Mouse (Mus musculus) small intestine, adult 2 months (tissue): ENCODE results near the gene Trpv4. TPM values are rescaled to one million over a fixed set of nuclear protein-coding genes. Genes with fewer than 3 reads are reported as not detected.

ENCODE experiments used
- H3K27ac ChIP-seq: fragments of 200-500 bp; 2 replicates; pipeline ENCODE4 v1.5.1; 2012; ENCODE audit warnings: low read depth, low read length, control low read depth, inconsistent platforms; ENCODE audit not compliant: insufficient read depth
- H3K27me3 ChIP-seq: fragments of 200-500 bp; 2 replicates; pipeline ENCODE4 v1.6.1; 2012; ENCODE audit warnings: mild to moderate bottlenecking, moderate library complexity, low read length, inconsistent platforms; ENCODE audit not compliant: control insufficient read depth, insufficient read depth
- H3K36me3 ChIP-seq: fragments of 200-500 bp; 2 replicates; pipeline ENCODE4 v1.6.1; 2012; ENCODE audit warnings: mild to moderate bottlenecking, low read length, control low read depth, inconsistent platforms; ENCODE audit not compliant: control insufficient read depth, insufficient read depth
- H3K4me1 ChIP-seq: fragments of 200-500 bp; 2 replicates; pipeline ENCODE4 v1.6.1; 2012; ENCODE audit warnings: low read length, inconsistent platforms, mixed read lengths; ENCODE audit not compliant: control insufficient read depth, insufficient read depth, insufficient read length
- H3K4me3 ChIP-seq: fragments of 200-500 bp; 2 replicates; pipeline ENCODE4 v1.5.1; 2012; ENCODE audit warnings: low read depth, mild to moderate bottlenecking, control low read depth, inconsistent platforms, low read length, moderate library complexity
- CTCF ChIP-seq: fragments of 200-500 bp; IDR thresholded peaks from 2 replicates; pipeline ENCODE4 v1.5.1; 2012; ENCODE audit warnings: low read depth, mild to moderate bottlenecking, control low read depth, inconsistent platforms, low read length, moderate library complexity, mixed read lengths; ENCODE audit not compliant: insufficient replicate concordance, insufficient read length; ENCODE audit errors: extremely low read depth
- POLR2A ChIP-seq: fragments of 200-500 bp; IDR thresholded peaks from 2 replicates; pipeline ENCODE4 v1.6.1; 2012; ENCODE audit warnings: low read depth, mild to moderate bottlenecking, control low read depth, inconsistent platforms, low read length, moderate library complexity
- WGBS: fragments of 180-500 bp; shearing (Covaris S2); methylation state at CpG from one replicate; pipeline ENCODE4 v1.1.7; 2018; 5-methylcytosine and 5-hydroxymethylcytosine counted together
- polyA plus RNA-seq: library from polyadenylated mRNA; depleted of rRNA; stranded (reverse); fragments of >200 nt; gene quantifications from 2 replicates; pipeline ENCODE4 v1.2.3, GENCODE M21; 2012

Gene Trpv4
- polyA plus RNA-seq, 1 experiment = 2.9 TPM

- TF ChIP-seq CTCF (no peak), POLR2A (no peak)
- Histone ChIP-seq H3K4me3 (no peak overlapping the region), H3K36me3 (no peaks in the 10 kb centered on the region), H3K27me3 (0 out of 2 replicates have a peak, but pooled peaks cover 1% of the 10 kb centered on the region), H3K4me1 (peaks cover 2% of the 10 kb centered on the region), H3K27ac (no peak overlapping the region)
- WGBS = 80% methylated on average over 3 of the region's 3 CpGs
Measured at GRCm38 (mm10) chr5:114583046-114583445, 75.2 kb downstream of the Trpv4 start.

GRCm38 (mm10) chr5:114581486-114581885, 76.7 kb downstream of the Trpv4 start:
- Histone ChIP-seq H3K36me3 (no peaks in the 10 kb centered on the region), H3K27ac (no peak overlapping the region), H3K4me3 (no peak overlapping the region), H3K4me1 (peaks cover 2% of the 10 kb centered on the region), H3K27me3 (0 out of 2 replicates have a peak, but pooled peaks cover 3% of the 10 kb centered on the region)
- no peak for TF ChIP-seq POLR2A
- no peak for TF ChIP-seq CTCF
- 24% methylated on average over 12 of the region's 12 CpGs for WGBS

- 0 out of 2 replicates have a peak, but pooled peaks cover 3% of the 10 kb centered on the region for H3K27me3 ChIP-seq
- peaks cover 2% of the 10 kb centered on the region for H3K4me1 ChIP-seq
- TF ChIP-seq POLR2A (no peak), CTCF (no peak)
- no peak overlapping the region for H3K27ac ChIP-seq
- H3K36me3 ChIP-seq = no peaks in the 10 kb centered on the region
- H3K4me3 ChIP-seq = no peak overlapping the region
- WGBS = 79% methylated on average over 8 of the region's 8 CpGs
Measured at GRCm38 (mm10) chr5:114579714-114580357, 78.4 kb downstream of the Trpv4 start.

DNA sequence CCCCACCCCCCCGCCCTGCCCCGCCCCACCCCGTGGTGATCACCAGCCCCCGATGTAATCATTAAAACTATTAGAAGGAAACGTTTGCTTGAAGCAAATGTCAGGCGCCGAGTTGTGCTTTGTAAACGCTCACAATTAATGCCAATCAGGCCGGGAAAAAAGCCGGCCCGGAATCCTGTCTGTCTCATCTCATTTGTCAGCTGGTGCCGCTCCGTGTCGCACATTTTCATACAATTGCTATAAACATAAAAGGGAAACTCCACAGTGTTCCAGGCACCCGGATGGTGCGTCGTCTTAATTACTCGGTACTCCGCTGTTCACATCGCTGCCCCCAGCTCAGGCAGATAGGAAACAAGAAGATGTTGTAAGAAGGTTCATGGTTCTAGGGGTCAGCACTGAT, 79.9 kb downstream of the Trpv4 start:
- peaks cover 2% of the 10 kb centered on the region for H3K4me1 ChIP-seq
- H3K27ac ChIP-seq = no peak overlapping the region
- no peaks in the 10 kb centered on the region for H3K36me3 ChIP-seq
- no peak for TF ChIP-seq POLR2A
- no peak for TF ChIP-seq CTCF
- no peak overlapping the region for H3K4me3 ChIP-seq
- 0 out of 2 replicates have a peak, but pooled peaks cover 3% of the 10 kb centered on the region for H3K27me3 ChIP-seq
- WGBS = 30% methylated on average over 20 of the region's 20 CpGs

GRCm38 (mm10) chr5:114575986-114576605, 82.1 kb downstream of the Trpv4 start:
- H3K27me3 ChIP-seq = peaks cover 10% of the 10 kb centered on the region; the same call in 1 of the 2 replicates
- H3K36me3 ChIP-seq = no peaks in the 10 kb centered on the region
- H3K27ac ChIP-seq = no peak overlapping the region
- WGBS = 93% methylated on average over 16 of the region's 16 CpGs
- TF ChIP-seq POLR2A = no peak
- no peak for TF ChIP-seq CTCF
- no peak overlapping the region for H3K4me3 ChIP-seq
- peaks cover 6% of the 10 kb centered on the region for H3K4me1 ChIP-seq

DNA sequence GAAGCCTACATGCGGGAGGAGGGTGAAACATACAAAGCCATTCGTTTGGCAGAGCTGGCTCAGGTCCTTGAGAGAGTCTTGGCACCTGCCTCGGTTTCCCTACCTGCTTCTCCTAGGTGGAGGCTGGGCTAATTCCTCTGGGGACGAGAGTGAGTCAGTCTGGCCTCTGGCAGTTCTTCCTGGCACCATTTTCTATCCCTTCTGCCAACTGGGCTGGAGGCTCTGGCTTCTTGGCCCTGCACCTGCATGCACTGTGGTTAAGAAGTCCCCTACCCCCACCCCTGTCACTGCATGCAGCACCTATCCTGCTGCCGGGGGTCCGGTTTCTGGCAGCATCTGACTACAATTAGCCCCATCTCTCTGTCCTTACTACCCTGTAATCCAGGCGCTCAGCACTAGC, 82.7 kb downstream of the Trpv4 start:
- peaks cover 6% of the 10 kb centered on the region for H3K4me1 ChIP-seq
- no peaks in the 10 kb centered on the region for H3K36me3 ChIP-seq
- TF ChIP-seq POLR2A (no peak), CTCF (no peak)
- H3K4me3 ChIP-seq = no peak overlapping the region
- H3K27me3 ChIP-seq = peaks cover 15% of the 10 kb centered on the region; the same call in 1 of the 2 replicates
- H3K27ac ChIP-seq = no peak overlapping the region
- 66% methylated on average over 7 of the region's 7 CpGs for WGBS

DNA sequence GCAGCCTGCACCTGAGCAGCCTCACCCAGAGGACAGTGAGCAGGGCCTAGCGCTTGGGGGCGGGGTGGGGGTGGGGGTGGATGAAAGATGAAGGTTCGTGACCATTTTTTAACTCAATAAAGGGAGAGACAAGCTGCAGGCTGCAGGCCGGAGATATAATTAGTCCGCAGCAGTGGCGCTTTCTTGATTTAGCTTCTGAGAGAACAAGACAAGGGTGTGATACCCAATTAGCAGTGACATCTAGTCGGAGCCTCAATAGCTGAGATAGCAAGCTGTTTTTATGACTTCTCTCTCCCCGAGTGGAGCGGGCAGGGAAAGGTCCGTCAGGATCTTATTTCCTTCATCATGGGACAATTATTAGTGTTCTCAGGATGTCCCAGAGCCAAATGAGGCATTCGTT, 83.2 kb downstream of the Trpv4 start:
- no peak overlapping the region for H3K27ac ChIP-seq
- WGBS = 48% methylated on average over 11 of the region's 11 CpGs
- peaks cover 18% of the 10 kb centered on the region for H3K27me3 ChIP-seq
- peaks cover 8% of the 10 kb centered on the region for H3K4me1 ChIP-seq
- no peak overlapping the region for H3K4me3 ChIP-seq
- no peaks in the 10 kb centered on the region for H3K36me3 ChIP-seq
- TF ChIP-seq POLR2A (no peak), CTCF (no peak)
